Mouse (Mus musculus) heart, adult 2 months (tissue): Measurements from ENCODE around the gene Mak. TPM values are rescaled to one million over a fixed set of nuclear protein-coding genes. Genes with fewer than 3 reads are reported as not detected.

ENCODE experiments used
- DNase-seq, 2 experiments: peaks; one replicate each; pipeline ENCODE4 v3.0.0; 2021
- H3K27ac ChIP-seq: fragments of 200-600 bp; 2 replicates; pipeline ENCODE4 v1.8.1; 2022
- H3K27me3 ChIP-seq: fragments of 200-500 bp; 2 replicates; pipeline ENCODE4 v1.6.1; 2012; ENCODE audit warnings: mild to moderate bottlenecking, low read length, inconsistent platforms, mixed read lengths; ENCODE audit not compliant: control insufficient read depth, insufficient read depth
- H3K36me3 ChIP-seq: fragments of 200-500 bp; 2 replicates; pipeline ENCODE4 v1.6.1; 2012; ENCODE audit warnings: low read length, inconsistent platforms; ENCODE audit not compliant: control insufficient read depth, insufficient read depth
- H3K4me1 ChIP-seq: fragments of 200-500 bp; 2 replicates; pipeline ENCODE4 v1.6.1; 2011; ENCODE audit warnings: low read length; ENCODE audit not compliant: control insufficient read depth, insufficient read depth
- H3K4me3 ChIP-seq: fragments of 200-600 bp; 2 replicates; pipeline ENCODE4 v1.8.1; 2022
- H3K79me2 ChIP-seq: fragments of 200-500 bp; replicated peaks from 2 replicates; pipeline ENCODE4 v1.6.1; 2012; ENCODE audit warnings: mild to moderate bottlenecking, inconsistent platforms, low read length, moderate library complexity, mixed read lengths; ENCODE audit not compliant: control insufficient read depth, insufficient read depth
- H3K9ac ChIP-seq: fragments of 200-500 bp; 2 replicates; pipeline ENCODE4 v1.6.1; 2012; ENCODE audit warnings: low read depth, mild to moderate bottlenecking, control low read depth, inconsistent platforms, low read length, mixed read lengths
- CTCF ChIP-seq: fragments of 200-600 bp; IDR thresholded peaks from 2 replicates; pipeline ENCODE4 v1.8.1; 2022; ENCODE audit warnings: antibody characterized with exemption, mild to moderate bottlenecking, moderate library complexity
- EP300 ChIP-seq: fragments of 200-500 bp; IDR thresholded peaks from 2 replicates; pipeline ENCODE4 v1.6.1; 2011; ENCODE audit warnings: low read depth, low read length, control low read depth; ENCODE audit not compliant: insufficient read depth
- POLR2A ChIP-seq: fragments of 200-500 bp; IDR thresholded peaks from 2 replicates; pipeline ENCODE4 v1.6.1; 2011; ENCODE audit warnings: mild to moderate bottlenecking, low read depth, low read length, control low read depth; ENCODE audit not compliant: insufficient read depth
- WGBS: fragments of 180-500 bp; shearing (Covaris S2); methylation state at CpG from one replicate; pipeline ENCODE4 v1.1.7; 2018; 5-methylcytosine and 5-hydroxymethylcytosine counted together
- intact Hi-C: fragments of 180-260 bp; cut with DNase I; formaldehyde crosslinking; loops from one replicate; pipeline ENCODE4 v1.15.1; 2025
- polyA plus RNA-seq: library from polyadenylated mRNA; depleted of rRNA; stranded (reverse); fragments of >200 nt; gene quantifications from 2 replicates; pipeline ENCODE4 v1.2.3, GENCODE M21; 2012
- total RNA-seq, 2 experiments: library from RNA; stranded (reverse); gene quantifications; 2 replicates each; pipeline ENCODE4 v1.2.3; 2021

The Mak gene
- total and polyA plus RNA-seq, 3 experiments, result 0.25 TPM; not detected in 2

- intact Hi-C loops, result no loop called here
- Histone ChIP-seq H3K79me2 (no peaks in the 10 kb centered on the region), H3K27ac (no peak within 1 kb of the TSS), H3K9ac (no peak within 1 kb of the TSS), H3K4me3 (no peak within 1 kb of the TSS), H3K4me1 (no peaks in the 10 kb centered on the region), H3K36me3 (no peaks in the 10 kb centered on the region), H3K27me3 (peaks cover 5% of the 10 kb centered on the region; the same call in 1 of the 2 replicates)
- TF ChIP-seq POLR2A (no peak), CTCF (no peak), EP300 (no peak)
- DNase-seq, result no peak
- 68% methylated on average over 3 of the region's 3 CpGs for WGBS
Measured at GRCm38 (mm10) chr13:41110935-41111334, 31.4 kb upstream of the Mak start, which contains the start of gene Gcm2. Gcm2 (minus strand) TSS chr13:41111035.

GRCm38 (mm10) chr13:41105541-41105940 lies 26.0 kb upstream of the Mak start:
- H3K79me2 ChIP-seq, result no peaks in the 10 kb centered on the region
- no peak overlapping the region for H3K27ac ChIP-seq
- H3K4me1 ChIP-seq, result no peaks in the 10 kb centered on the region
- no peak for TF ChIP-seq EP300
- no peak for TF ChIP-seq CTCF
- TF ChIP-seq POLR2A, result no peak
- H3K4me3 ChIP-seq, result no peak overlapping the region
- intact Hi-C loops, result no loop called here
- H3K9ac ChIP-seq, result no peak overlapping the region
- H3K36me3 ChIP-seq, result no peaks in the 10 kb centered on the region
- WGBS, result 92% methylated on average over 13 of the region's 13 CpGs
- H3K27me3 ChIP-seq, result no peaks in the 10 kb centered on the region
- no peak for DNase-seq

DNA sequence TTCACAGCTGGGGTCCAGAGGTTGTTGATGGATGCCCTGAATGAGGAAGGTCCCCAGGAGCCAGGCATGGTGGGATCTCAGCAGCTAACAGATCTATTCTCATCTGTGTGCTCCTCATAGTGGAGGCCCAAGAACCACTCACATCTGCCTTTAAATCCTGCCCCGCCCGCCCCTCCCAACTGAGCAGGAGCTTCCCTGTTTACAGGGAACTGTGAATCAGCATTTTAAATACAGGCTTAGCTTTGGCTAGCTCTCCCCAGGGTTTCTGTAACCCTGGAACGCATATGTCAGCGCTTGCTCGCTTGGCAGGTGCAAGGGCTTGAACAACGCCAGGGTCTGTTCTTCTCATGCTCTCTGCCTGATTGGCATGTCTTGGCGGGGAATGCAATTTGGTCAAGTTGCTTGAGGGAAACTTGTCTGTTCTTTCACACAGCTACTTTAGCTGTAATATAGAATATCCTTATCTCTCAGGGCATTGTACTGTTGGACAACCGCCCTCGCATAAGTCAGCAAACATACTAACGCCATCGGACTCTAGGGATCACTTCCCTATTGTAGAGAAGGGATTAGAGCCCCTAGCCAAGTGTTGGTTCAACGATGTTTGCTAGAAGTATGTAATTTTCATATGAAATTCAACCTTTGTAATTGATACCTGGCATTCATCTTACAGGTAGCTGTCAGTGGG lies 24.5 kb upstream of the Mak start:
- intact Hi-C loops, result no loop called here
- 59% methylated on average over 12 of the region's 12 CpGs for WGBS
- no peaks in the 10 kb centered on the region for H3K36me3 ChIP-seq
- H3K4me1 ChIP-seq, result no peaks in the 10 kb centered on the region
- no peak for DNase-seq
- no peak overlapping the region for H3K27ac ChIP-seq
- no peak overlapping the region for H3K4me3 ChIP-seq
- no peaks in the 10 kb centered on the region for H3K27me3 ChIP-seq
- no peaks in the 10 kb centered on the region for H3K79me2 ChIP-seq
- no peak for TF ChIP-seq POLR2A
- TF ChIP-seq EP300, result no peak
- no peak for TF ChIP-seq CTCF
- no peak overlapping the region for H3K9ac ChIP-seq

DNA sequence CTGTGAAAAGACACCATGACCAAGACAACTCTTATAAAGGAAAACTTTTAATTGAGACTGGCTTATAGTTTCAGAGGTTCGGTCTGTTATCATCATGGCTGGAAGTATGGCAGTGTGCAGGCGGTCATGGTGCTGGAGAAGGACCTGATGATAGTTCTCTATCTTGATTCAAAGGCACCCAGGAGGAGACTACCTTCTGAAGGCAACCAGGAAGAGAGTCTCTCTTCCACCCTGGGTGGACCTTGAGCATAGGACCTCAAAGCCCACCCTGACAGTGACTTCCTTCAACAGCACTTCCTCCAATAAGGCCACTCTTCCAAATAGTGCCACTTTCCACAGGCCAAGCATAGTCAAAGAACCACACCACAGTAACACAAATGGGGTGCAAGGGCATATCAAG lies 20.5 kb upstream of the Mak start:
- intact Hi-C loops, result no loop called here
- Histone ChIP-seq H3K27ac (no peak overlapping the region), H3K4me1 (no peaks in the 10 kb centered on the region; the same call in 1 of the 2 replicates), H3K36me3 (no peaks in the 10 kb centered on the region), H3K27me3 (no peaks in the 10 kb centered on the region), H3K4me3 (no peak overlapping the region), H3K79me2 (no peaks in the 10 kb centered on the region), H3K9ac (no peak overlapping the region)
- no peak for DNase-seq
- WGBS, result 93% methylated on average over 2 of the region's 2 CpGs
- TF ChIP-seq POLR2A (no peak), CTCF (no peak), EP300 (no peak)

GRCm38 (mm10) chr13:41098325-41098724 lies 18.8 kb upstream of the Mak start:
- Histone ChIP-seq H3K4me1 (no peaks in the 10 kb centered on the region; the same call in 1 of the 2 replicates), H3K27me3 (no peaks in the 10 kb centered on the region), H3K27ac (no peak overlapping the region), H3K4me3 (no peak overlapping the region), H3K36me3 (no peaks in the 10 kb centered on the region), H3K9ac (no peak overlapping the region), H3K79me2 (no peaks in the 10 kb centered on the region)
- DNase-seq, result no peak
- 31% methylated on average over 15 of the region's 15 CpGs for WGBS
- intact Hi-C loops, result no loop called here
- TF ChIP-seq CTCF (no peak), EP300 (no peak), POLR2A (no peak)

- DNase-seq, result peak in 1 of 2 experiments; percentile 64
- Histone ChIP-seq H3K36me3 (no peaks in the 10 kb centered on the region), H3K4me3 (peak overlapping the region; percentile 9; the same call in 1 of the 2 replicates), H3K4me1 (no peaks in the 10 kb centered on the region; the same call in 1 of the 2 replicates), H3K27me3 (no peaks in the 10 kb centered on the region), H3K79me2 (no peaks in the 10 kb centered on the region), H3K27ac (no peak overlapping the region), H3K9ac (no peak overlapping the region)
- no peak for TF ChIP-seq EP300
- no peak for TF ChIP-seq CTCF
- no peak for TF ChIP-seq POLR2A
- WGBS, result 20% methylated on average over 16 of the region's 16 CpGs
- intact Hi-C loops, result no loop called here
Measured at GRCm38 (mm10) chr13:41097324-41098058, 18.0 kb upstream of the Mak start.
